Mouse (Mus musculus): Measurements from ENCODE around the gene Adm2.

DNA sequence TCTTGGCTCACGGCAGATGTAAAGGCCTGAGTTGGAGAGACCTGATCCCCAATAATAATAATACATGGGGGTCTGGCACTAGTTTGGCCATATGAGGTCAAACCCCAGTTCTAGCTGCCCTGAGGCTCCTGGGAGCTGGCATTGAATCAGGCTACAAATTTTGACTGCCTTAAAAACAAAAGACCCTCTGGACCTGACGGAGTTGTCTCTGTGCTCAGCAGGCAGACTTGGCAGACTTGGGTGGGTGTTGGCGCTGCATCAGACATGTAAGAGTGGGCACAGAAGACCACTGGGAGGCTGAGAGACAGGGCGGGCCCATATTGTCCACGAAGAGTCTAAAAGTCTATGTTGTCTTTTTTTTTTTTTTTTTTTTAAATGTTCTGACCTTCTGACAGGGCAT is 35.9 kb upstream of the Adm2 start:
- TF ChIP-seq CTCF (IDR thresholded peaks at IDR 0.05; ENCODE audit: extremely low read depth, insufficient read depth, insufficient read length, insufficient replicate concordance) (no peak), POLR2A (IDR thresholded peaks at IDR 0.05; ENCODE audit: low read depth, low read length) (no peak)
